In genomic region chr8:91402980-91403975, GRCm38 (mm10) we compare ENCODE assay signal across 19 mouse cellular contexts.
A peak's percentile ranks its signal among the peaks of the same experiment; 100 is the strongest.
DNase-seq lines count a peak whose midpoint lies in the region; ATAC-seq lines count a peak whose summit lies in the region.
"Had no signal": no experiment of that assay in that cellular context is flagged by ENCODE, and none has a peak within 500 bp of the region (broad histone marks: within the 10 kb centered on the region; RNA-seq: fewer than 3 reads in every experiment).

No protein-coding gene starts in this region.

- no peaks in the 10 kb centered on the region for H3K27me3 ChIP-seq in liver, embryonic 11.5 days (replicated peaks; ENCODE audit: control insufficient read depth, insufficient read depth, low read length)
- H3K27me3 ChIP-seq: embryonic facial prominence, embryonic 15.5 days; neural tube, embryonic 13.5 days; Patski had no signal

- H3K4me2 ChIP-seq in liver, embryonic 11.5 days = no peak overlapping the region
- H3K4me2 ChIP-seq: embryonic facial prominence, embryonic 15.5 days; neural tube, embryonic 13.5 days had no signal

- H3K9ac ChIP-seq in liver, embryonic 11.5 days (ENCODE audit: low read depth, low read length) = no peak overlapping the region
- H3K9ac ChIP-seq: embryonic facial prominence, embryonic 15.5 days; neural tube, embryonic 13.5 days had no signal

- peak; percentile 55 for DNase-seq in gastrocnemius, adult 18-20 months (ENCODE audit: low spot score)
- no peak for DNase-seq in gastrocnemius, postnatal 4 days (ENCODE audit: low spot score in 2 of 2)
- DNase-seq in lung, postnatal 14 days = peak; percentile 18
- DNase-seq in lung, postnatal 4 days = no peak
- no peak for DNase-seq in liver, embryonic 11.5 days (ENCODE audit: low spot score)
- DNase-seq in yolk sac, embryonic 10.5 days (ENCODE audit: low spot score) = peak; percentile 27
- no peak for DNase-seq in layer of hippocampus, adult 18-20 months (ENCODE audit: low spot score in 2 of 2)
- no peak for DNase-seq in frontal cortex, postnatal 10 days (ENCODE audit: low spot score in 2 of 2)
- DNase-seq: adrenal gland, adult 2 months; cerebellum, postnatal 36 days; lung, postnatal 36 days; retina, postnatal 1 day; thymus, adult 2 months had no signal

- H3K4me3 ChIP-seq in liver, embryonic 11.5 days (ENCODE audit: low read depth, low read length) = no peak overlapping the region
- H3K4me3 ChIP-seq: embryonic facial prominence, embryonic 15.5 days; limb, embryonic 10.5 days; neural tube, embryonic 13.5 days had no signal

- WGBS in liver, embryonic 11.5 days = 79% methylated on average over 9 of the region's 9 CpGs

- H3K9me3 ChIP-seq in liver, embryonic 11.5 days (ENCODE audit: control insufficient read depth, low read length) = no peaks in the 10 kb centered on the region
- H3K9me3 ChIP-seq: embryonic facial prominence, embryonic 15.5 days; limb, embryonic 10.5 days; neural tube, embryonic 13.5 days had no signal

- peak overlapping the region; percentile 21; the same call in 1 of the 2 replicates for H3K27ac ChIP-seq in liver, embryonic 11.5 days (ENCODE audit: low read depth, low read length)
- H3K27ac ChIP-seq: embryonic facial prominence, embryonic 15.5 days; limb, embryonic 10.5 days; neural tube, embryonic 13.5 days had no signal

- ATAC-seq in liver, embryonic 11.5 days (replicated peaks; ENCODE audit: low FRiP score) = no peak
- ATAC-seq: forebrain, embryonic 16.5 days; midbrain, embryonic 16.5 days; Patski had no signal

- no peaks in the 10 kb centered on the region for H3K4me1 ChIP-seq in liver, embryonic 11.5 days (replicated peaks; ENCODE audit: control insufficient read depth, insufficient read depth, low read length)

- no peaks in the 10 kb centered on the region; the same call in 1 of the 2 replicates for H3K36me3 ChIP-seq in liver, embryonic 11.5 days (ENCODE audit: control insufficient read depth, insufficient read depth, low read length)
- H3K36me3 ChIP-seq: neural tube, embryonic 13.5 days had no signal

Comparison
In these comparisons a context has a peak if more than half of its experiments do, and no peak if none do; other contexts are left out.
1. DNase-seq: peak in gastrocnemius, adult 18-20 months (single experiment), lung, postnatal 14 days (single experiment) and yolk sac, embryonic 10.5 days (single experiment); none in gastrocnemius, postnatal 4 days (0 of 2), lung, postnatal 4 days (0 of 2), liver, embryonic 11.5 days (single experiment), layer of hippocampus, adult 18-20 months (0 of 2) and frontal cortex, postnatal 10 days (0 of 2).